Mouse (Mus musculus) ZHBTc4 (cell line): Measurements from ENCODE around the gene Glt1d1.
"Not testable (repeated sequence)": the region's sequence is repeated elsewhere in the genome, so short reads cannot be mapped to it uniquely, and the experiment has no call there.

Experiments used
- DNase-seq: peaks from one replicate; pipeline ENCODE4 v3.0.0-alpha.2; 2011; ENCODE audit warnings: low read depth, low spot score

Glt1d1 gene

DNA sequence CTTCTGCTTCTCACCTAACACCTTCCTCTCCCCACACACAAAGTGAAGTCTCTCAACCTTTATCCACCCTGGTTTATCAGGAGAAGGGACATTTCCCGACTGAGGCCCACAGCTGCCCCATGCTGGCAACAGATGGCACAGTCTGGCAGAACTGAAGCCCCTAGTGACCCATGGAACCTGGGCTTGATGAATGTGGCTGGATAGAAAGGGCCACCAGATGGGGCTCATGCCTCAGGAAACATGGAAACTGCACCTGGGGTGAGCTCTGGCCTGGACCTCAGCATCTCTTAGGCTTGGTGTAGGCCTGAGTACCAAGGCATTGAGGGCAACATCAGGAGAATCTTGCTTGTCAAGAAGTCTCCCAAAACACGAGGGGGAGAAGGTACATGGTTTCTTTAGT is 66.5 kb downstream of the Glt1d1 start:
- no peak for DNase-seq

DNA sequence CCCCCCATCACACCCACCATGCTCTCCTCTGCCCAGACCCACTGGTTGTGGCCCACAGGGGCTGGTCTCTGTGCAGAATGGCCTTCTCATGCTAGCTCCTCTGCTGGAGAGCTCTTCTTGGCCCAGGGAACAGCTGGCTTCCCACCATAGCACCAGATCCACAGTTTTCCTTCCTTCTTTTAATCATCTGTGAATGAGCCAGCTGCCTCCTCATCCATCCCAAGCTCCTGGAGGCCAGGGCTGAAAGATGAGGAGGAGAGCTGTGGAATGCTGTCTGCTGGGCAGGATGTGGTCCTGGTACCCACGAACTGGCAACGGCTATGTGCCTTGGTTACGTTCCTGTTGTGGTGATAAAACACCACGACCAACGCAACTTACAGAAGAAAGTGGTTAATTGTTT is 67.6 kb downstream of the Glt1d1 start:
- DNase-seq = no peak

DNA sequence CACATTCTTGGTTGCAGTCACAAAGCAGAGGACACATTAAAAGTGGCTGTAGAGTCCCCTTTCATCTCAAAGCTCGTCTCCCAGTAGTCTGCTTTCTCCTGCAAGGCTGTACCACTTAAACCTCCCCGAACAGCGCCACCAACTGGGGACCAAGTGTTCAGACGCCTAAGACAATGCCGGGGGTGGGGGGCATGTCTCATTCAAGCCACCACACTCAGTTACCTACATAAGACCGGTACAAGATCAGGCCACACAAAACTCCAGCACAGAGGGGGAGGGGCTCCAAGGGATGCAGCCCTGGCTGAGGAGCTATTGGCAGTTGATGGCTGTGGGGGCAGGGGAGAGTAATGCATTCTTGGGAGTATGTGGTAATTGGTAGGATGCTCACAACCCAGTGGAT is 68.1 kb downstream of the Glt1d1 start:
- DNase-seq = peak; percentile 90

DNA sequence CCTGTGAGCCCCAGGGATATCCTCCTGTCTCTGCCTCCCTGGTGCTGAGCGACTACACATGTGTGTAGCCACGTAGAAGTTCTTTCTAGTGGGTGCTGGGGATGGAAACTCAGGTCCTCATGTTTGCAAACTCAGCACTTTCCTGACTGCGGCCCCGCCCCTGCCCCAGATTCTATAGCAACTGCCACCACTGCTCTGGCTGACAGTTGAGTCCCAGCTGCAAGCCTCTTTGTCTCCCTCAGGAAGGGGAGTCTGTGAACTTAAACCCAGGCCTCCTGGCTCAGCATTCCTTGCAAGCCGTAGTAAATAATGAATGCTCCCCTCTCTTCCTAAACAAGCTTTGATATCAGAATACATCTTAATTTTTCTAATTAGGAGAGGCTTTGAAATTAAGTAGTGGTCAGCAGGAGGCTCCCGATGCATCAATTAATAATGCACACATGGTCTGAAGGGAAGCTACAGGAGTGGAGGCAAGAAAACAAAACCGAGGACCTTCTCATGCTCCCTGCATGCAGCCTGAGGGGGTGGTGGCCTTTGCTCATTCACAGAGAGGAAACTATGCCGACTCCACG is 71.6 kb downstream of the Glt1d1 start:
- peak; percentile 69 for DNase-seq

DNA sequence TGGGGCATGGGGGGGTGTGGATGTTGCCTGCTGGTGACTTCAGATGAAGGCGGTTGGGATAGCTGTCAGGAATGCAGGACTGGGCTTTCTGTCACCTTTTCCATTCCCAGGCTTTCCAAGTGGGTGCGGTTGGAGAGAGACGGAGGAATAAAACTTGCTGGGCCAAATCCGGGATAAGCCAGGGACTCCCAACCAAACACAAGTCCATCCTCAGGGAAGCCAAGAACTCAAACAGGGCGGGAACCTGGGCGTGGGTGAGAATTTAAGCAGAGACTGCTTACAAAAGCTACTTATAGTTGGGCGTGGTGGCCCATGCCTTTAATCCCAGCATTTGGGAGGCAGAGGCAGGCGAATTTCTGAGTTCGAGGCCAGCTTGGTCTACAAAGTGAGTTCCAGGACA is 73.2 kb downstream of the Glt1d1 start:
- peak; percentile 56 for DNase-seq

DNA sequence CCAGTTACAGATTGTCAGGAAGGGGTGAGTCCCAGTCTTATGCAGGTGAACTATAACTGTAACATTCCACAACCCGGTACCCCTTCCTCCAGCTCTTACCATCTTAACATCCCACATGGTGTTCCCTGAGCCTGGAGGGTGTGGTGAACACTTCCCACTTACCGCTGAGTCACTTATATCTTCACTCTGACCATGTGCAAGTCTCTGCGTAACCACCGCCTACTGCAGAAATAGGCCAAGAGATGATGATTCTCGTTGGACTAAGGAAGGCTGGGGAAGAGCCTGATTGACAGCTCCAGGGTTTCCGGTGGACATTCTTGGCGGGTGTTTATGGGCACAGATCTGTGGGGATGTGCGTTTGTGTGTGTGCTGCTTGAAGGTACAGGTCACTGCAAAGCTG is 73.9 kb downstream of the Glt1d1 start:
- peak; percentile 28 for DNase-seq

DNA sequence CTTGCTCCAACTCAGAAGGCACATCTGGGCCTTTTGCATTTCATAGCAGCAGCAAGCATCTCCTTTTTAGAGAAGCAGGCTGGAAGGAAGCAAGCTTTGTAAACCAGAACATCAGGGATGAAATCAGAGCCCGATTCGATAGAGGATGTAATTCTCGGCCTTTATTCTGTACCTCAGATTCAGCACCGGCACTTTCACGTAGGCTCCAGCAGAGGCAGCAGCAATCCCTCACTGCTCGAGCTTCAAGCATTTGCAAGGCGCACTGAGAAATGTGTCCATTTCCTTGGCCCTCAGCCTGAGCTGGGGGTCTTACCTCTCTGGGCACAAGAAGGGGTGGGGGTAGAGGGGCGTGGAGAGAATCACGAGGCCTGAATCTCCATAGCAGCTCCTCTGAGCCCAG is 76.1 kb downstream of the Glt1d1 start:
- peak; percentile 52 for DNase-seq

DNA sequence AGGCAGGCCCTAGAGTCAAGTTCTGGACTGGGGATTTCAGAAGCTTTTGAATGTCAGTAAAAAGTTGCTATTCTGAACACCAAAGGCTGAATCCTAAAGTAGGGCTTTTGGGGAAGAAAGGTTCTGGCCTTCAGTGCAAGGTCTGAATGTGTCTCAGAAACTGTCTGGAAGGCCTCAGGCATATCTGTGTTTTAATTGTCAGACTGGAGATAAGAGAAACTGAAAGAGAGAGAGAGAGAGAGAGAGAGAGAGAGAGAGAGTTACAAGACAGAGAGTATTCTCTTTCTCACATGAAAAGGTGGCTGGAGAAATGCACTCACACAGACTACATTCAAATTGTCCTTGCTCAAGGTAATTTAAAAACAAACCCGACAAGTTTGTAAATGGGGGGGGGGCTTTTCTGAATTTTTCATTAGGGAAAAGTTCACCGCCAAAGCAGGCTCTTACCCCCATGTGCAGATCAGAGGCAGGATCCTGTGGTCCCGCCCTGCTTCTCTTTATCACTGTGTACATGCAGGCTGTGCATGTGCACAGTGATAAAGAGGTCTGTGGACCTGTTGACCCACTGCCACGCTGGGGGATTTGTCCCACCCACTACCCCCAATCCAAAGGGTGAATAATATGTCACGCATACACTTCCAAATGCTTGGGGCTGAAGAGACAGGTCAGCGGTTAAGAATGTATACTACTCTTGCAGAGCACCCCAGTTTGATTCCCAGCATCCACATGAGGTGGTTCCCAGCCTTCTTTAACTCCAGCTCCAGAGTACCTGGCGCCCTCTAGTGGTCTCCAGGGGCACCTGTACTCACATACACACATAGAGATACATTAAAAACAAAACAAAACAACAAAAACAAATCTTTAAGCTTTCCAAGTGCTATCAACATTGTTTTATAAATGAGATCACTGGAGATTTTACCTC is 83.0 kb downstream of the Glt1d1 start:
- DNase-seq = peak; percentile 84

DNA sequence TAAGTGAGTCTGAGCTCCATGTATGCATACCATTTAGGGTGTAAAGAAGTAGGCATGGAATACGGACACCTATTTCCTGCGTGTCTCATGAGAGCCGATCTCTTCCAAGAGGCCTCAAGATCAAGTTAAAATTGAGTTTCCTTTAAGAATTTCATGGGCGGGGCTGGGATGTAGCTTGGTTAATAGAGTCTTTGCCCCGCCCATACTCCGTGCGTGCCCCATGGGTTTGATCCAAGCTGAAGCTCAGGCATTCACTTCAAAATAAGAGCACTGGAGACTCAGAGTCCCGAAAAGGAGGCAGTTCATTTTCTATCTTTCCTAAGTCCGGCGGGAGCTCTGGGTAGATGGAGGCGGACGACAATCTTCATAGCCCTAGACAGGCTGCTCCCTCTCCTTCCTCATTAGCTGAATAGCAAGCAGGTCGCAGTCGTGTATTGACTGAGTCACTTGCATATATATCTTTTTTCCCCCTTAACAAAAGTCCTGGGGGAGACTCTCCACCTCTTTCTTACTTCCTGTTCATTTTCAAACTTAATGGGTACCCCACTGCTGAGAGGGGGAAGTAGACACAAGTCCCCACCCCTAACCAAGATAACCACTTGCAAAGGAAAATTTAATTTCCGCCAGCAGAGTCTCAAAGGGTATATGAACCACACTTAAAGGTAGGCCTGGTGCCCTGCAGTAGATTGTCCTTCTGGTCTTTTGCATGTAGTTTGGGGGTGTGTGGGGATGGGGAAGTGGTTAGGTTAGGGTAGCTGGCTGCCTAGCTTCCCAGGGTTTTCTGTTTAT is 88.7 kb downstream of the Glt1d1 start:
- peak; percentile 94 for DNase-seq

DNA sequence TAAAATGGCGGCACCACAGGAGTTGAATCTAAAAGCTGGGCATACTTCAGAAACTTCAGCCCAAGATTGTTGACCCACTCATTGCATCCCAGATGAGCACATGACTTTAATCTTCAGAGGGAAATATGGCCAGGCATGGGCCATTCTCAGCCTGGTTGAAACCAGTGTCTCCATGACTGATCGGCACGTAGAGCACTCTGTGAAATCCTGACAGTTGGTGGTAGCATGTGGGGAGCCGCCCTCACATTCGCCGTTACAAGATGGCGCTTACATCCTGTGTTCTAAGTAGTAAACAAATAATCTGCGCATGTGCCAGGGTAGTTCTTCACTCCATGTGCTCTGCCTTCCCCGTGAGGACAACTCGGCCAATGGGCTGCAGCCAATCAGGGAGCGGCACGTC is 90.1 kb downstream of the Glt1d1 start:
- not testable (repeated sequence) for DNase-seq

DNA sequence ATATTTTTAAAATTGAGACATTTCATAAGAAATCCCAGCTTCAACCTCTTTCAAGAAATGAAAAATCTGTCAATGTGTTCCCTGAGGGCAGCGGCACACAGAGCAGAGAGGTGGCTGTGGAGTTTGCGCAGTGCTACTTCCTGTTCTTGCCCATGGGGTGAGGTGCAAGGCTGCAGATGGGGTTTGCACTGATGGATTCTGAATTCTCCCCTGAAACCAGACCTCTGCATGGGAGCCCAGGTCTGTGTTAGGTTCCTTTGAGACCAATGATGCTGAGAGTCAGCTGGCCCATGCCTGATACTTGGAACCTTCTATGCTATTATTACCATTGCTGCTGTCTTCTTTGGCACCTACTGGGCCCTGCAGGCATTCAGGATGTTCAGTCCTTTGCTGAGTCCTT is 98.3 kb downstream of the Glt1d1 start:
- no peak for DNase-seq

DNA sequence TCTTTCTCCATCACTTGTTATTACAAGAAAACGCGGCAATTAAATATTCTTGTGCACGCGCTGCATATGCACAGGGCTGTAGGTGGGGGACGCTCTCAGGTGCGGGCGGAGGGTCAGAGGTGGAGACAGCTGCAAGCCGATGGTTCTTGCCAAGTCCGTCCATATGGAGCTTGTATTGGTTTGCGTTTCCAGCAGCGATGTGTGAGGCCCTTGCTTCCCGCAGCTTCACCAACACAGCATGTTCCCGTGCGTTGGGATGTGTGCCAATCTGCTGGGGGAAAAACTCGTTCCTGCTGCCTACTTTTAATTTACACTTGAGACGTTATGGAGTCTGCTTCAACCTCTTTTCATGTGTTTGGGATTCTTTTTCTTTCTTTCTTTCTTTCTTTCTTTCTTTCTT is 109.3 kb downstream of the Glt1d1 start:
- no peak for DNase-seq

DNA sequence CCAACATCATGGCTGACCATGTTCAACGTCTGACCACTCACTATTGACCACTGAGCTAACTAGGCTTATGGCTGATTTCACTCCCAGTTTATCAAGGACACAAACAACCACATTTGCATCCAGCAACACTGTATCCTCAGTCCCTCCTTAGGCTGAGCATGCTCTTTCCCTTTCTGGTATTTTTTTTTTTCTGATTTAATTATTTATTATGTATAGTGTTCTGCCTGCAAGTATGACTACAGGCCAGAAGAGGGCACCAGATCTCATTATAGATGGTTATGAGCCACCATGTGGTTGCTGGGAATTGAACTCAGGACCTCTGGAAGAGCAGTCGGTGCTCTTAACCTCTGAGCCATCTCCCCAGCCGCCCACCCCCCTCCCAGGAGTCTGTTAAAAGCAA is 117.5 kb downstream of the Glt1d1 start:
- DNase-seq = not testable (repeated sequence)

DNA sequence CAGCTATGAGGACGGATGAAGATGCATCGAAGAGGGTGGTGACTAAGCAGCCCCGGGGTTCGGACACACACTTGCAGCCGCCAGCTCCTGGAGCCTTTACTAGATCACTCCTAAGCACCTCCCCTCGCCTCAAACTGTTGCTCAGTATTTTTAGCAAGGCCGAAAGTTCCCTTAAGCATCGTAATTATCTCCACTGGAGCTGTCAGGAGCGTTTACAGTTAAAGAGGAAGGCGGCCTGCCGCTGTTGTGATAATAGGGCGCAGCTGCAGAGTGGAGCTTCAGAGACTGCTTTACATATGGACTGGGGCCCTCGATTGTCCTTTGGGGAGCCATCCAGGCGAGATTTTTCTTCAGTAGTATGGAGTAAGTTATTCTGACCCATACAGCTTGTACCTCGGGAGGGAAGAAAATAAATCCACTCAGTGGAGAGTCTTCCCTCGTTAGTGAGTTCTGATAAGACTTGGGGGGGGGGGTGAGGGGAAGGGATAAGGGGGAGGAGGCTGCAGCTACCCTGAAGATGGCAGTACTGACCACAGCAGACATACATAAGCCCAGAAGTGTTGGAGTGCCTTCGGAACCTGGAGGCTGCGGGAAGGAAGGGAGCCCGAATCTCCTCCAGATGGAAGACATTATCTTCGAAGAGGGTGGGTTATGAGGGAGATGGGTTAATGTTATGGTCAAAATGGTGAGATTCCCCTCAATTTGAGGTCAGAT is 119.4 kb downstream of the Glt1d1 start:
- DNase-seq = no peak

DNA sequence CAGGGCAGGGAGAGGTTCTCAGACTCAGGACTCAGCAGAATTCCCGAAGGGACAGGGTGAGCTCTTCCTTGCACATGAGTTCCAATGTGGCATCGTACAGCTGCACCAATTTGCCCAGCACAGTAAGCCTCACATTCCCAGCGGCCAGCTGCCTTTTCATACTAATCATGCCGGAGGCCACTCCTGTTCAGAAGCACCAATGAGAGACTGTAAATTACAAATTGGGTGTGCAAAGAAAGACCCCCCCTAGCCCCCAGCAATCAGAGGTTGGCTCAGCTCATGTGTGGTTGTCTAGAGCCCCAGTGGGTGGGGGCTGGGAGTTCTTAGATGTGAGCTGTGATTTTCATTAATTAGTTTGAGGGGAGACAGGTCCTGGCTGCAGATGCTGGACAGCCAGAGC is 123.5 kb downstream of the Glt1d1 start:
- no peak for DNase-seq

DNA sequence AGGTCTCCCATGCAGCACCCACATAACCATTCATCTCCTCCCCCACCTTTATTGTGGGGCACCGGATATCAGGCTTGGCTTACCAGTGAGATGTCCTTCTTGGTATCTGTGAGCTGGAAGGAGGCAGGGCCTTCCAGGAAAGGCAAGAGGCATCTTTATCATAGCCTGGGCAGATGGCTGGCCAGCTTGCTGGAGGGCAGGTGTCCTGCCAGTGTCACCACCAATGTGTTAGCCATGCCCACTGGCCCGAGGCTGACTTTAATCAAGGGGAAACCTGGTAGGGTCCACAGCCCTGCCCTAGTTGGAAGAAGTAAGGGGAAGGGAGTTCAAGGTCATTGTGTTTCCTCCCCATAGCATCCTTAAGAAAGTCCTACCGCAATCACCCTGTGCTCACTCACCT is 123.9 kb downstream of the Glt1d1 start:
- no peak for DNase-seq

DNA sequence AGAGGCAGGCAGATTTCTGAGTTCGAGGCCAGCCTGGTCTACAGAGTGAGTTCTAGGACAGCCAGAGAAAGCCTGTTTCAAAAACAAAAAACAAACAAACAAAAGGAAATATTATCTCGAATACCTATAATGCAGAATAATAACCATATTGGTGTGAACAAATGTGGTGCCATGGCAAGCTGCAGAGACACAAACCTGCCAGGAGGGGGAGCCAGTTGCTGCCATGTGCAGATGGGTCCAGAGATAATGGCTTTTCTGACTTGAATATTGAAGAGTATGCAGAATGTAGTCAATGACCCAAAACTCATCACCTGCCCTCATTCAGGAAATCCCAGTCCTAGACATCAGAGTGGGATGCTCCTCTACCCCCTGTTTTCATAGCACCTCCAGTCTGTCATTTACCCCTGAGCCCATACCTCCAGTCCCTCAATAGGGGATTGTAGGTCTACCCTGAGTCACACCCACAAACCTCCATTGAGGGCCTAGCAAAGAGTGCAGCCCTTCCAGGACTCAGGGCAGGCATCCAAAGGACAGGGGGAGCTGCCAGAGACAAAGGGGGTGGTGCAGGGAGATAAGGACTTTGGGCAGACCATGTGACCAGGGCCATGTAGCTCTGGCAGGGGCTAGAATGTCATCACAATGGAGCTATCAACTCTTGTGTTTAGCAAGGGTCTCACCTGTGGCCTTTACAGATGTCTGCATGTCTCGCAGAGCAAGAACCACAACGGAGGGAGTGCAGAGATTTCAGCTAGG is 124.8 kb downstream of the Glt1d1 start:
- peak; percentile 26 for DNase-seq

DNA sequence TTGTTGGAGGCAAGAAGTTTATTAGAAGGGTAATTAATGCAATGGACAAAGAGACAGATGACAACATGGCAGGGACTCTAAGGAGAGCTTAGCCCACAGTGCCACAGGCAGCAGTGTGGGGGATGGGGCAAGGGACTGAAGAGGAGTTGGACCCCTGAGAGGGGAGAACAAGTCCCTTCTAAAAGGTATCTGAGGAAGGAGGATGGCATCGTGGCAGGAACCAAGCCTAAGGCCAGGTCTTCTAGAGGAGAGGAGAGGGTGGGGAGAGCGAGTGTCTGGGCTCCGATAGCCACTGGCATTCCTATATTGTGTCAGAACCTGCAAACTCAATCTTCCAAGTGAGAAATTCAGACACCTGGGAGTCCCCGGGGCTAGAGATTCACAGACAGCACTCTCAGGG is 126.5 kb downstream of the Glt1d1 start:
- DNase-seq = no peak
